Mouse (Mus musculus) embryonic facial prominence, embryonic 14.5 days (tissue): ENCODE measurements at regions not wholly inside any gene's neighbourhood (a gene's known extent, or its start where the extent isn't known, plus 50 kb on each side); places are given as distances from the start of the nearest gene placed in this dataset.

Source experiments
- ATAC-seq: fragments of 200-750 bp; cut with Nextera tagmentation; 2 replicates; pipeline ENCODE4 v1.8.0; 2017; ENCODE audit warnings: low read depth, moderate number of reproducible peaks, moderate TSS enrichment
- DNase-seq: peaks from one replicate; pipeline ENCODE4 v3.0.0-alpha.2; 2015; ENCODE audit warnings: low spot score
- H3K27ac ChIP-seq: fragments of 300-500 bp; sonication (generic); replicated peaks from 2 replicates; pipeline ENCODE4 v1.5.1; 2014; ENCODE audit warnings: low read depth, mild to moderate bottlenecking, low read length, moderate library complexity
- H3K27me3 ChIP-seq: fragments of 300-500 bp; sonication (generic); replicated peaks from 2 replicates; pipeline ENCODE4 v1.6.1; 2014; ENCODE audit warnings: low read length; ENCODE audit not compliant: control insufficient read depth, insufficient read depth
- H3K36me3 ChIP-seq: fragments of 300-500 bp; sonication (generic); 2 replicates; pipeline ENCODE4 v1.6.1; 2014; ENCODE audit warnings: low read length, mixed read lengths; ENCODE audit not compliant: control insufficient read depth, insufficient read depth
- H3K4me1 ChIP-seq: fragments of 300-500 bp; sonication (generic); 2 replicates; pipeline ENCODE4 v1.6.1; 2014; ENCODE audit warnings: antibody characterized with exemption, low read length; ENCODE audit not compliant: control insufficient read depth, insufficient read depth
- H3K4me2 ChIP-seq: fragments of 300-500 bp; sonication (generic); 2 replicates; pipeline ENCODE4 v1.6.1; 2014; ENCODE audit warnings: low read depth, mild to moderate bottlenecking, low read length, moderate library complexity, mixed read lengths
- H3K4me3 ChIP-seq: fragments of 300-500 bp; sonication (generic); 2 replicates; pipeline ENCODE4 v1.5.1; 2014; ENCODE audit warnings: low read depth, mild to moderate bottlenecking, low read length
- H3K9ac ChIP-seq: fragments of 300-500 bp; sonication (generic); 2 replicates; pipeline ENCODE4 v1.6.1; 2014; ENCODE audit warnings: low read depth, mild to moderate bottlenecking, low read length, moderate library complexity, mixed read lengths
- H3K9me3 ChIP-seq: fragments of 300-500 bp; sonication (generic); 2 replicates; pipeline ENCODE4 v1.6.1; 2016; ENCODE audit warnings: low read length; ENCODE audit not compliant: control insufficient read depth
- WGBS: fragments of 180-500 bp; shearing (Covaris S2); extraction: QIAGEN DNeasy Blood & Tissue Kit; methylation state at CpG from one replicate; pipeline ENCODE4 v1.1.7; 2014; 5-methylcytosine and 5-hydroxymethylcytosine counted together

- Histone ChIP-seq H3K9ac (no peak overlapping the region), H3K9me3 (no peaks in the 10 kb centered on the region), H3K27ac (no peak overlapping the region), H3K4me2 (no peak overlapping the region), H3K4me1 (peaks cover 43% of the 10 kb centered on the region), H3K36me3 (no peaks in the 10 kb centered on the region), H3K4me3 (no peak overlapping the region), H3K27me3 (no peaks in the 10 kb centered on the region)
- 93% methylated on average over 5 of the region's 5 CpGs for WGBS
- DNase-seq = no peak
- no peak for ATAC-seq
Observed at GRCm38 (mm10) chr2:173344221-173344620, 67.9 kb upstream of the Pmepa1 start.

DNA sequence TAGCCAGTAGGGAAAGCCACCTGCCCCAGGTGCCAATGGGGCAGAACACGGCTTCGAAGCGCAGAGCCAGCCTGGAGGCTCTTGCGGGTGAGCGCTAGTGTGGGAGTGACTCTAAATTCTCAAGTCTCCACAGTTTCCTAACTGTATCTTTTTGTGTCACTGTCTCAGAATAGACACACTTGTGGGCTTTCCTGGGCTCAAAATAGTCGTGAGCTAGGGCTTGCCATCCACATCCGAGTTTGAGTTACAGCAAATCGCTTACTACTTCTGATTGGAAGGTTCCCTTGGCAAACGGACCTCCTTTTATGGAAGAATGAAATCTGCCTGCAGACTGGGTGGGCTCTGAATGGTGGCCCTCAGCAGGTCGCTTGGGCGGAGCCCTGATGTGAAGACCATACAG lies 71.0 kb upstream of the Pmepa1 start:
- H3K36me3 ChIP-seq = no peaks in the 10 kb centered on the region
- H3K9ac ChIP-seq = no peak overlapping the region
- H3K4me2 ChIP-seq = no peak overlapping the region
- ATAC-seq (no peak), DNase-seq (no peak)
- H3K9me3 ChIP-seq = no peaks in the 10 kb centered on the region
- WGBS = 77% methylated on average over 11 of the region's 11 CpGs
- peaks cover 32% of the 10 kb centered on the region for H3K4me1 ChIP-seq
- H3K4me3 ChIP-seq = no peak overlapping the region
- H3K27me3 ChIP-seq = no peaks in the 10 kb centered on the region
- no peak overlapping the region for H3K27ac ChIP-seq

- Histone ChIP-seq H3K4me2 (no peak overlapping the region), H3K9ac (no peak overlapping the region), H3K4me1 (peaks cover 30% of the 10 kb centered on the region), H3K9me3 (no peaks in the 10 kb centered on the region), H3K27me3 (no peaks in the 10 kb centered on the region), H3K27ac (no peak overlapping the region), H3K4me3 (no peak overlapping the region), H3K36me3 (no peaks in the 10 kb centered on the region)
- ATAC-seq = no peak
- DNase-seq = no peak
- WGBS = 66% methylated on average over 3 of the region's 3 CpGs
Observed at GRCm38 (mm10) chr2:173348757-173349156, 72.4 kb upstream of the Pmepa1 start.

- Histone ChIP-seq H3K4me2 (no peak overlapping the region), H3K9ac (no peak overlapping the region), H3K4me1 (peaks cover 32% of the 10 kb centered on the region), H3K9me3 (no peaks in the 10 kb centered on the region), H3K36me3 (no peaks in the 10 kb centered on the region), H3K27ac (no peak overlapping the region), H3K4me3 (no peak overlapping the region), H3K27me3 (no peaks in the 10 kb centered on the region)
- 49% methylated on average over 9 of the region's 9 CpGs for WGBS
- ATAC-seq = no peak
- DNase-seq = no peak
Observed at GRCm38 (mm10) chr2:173349510-173349909, 73.2 kb upstream of the Pmepa1 start.

GRCm38 (mm10) chr2:173349910-173350309 lies 73.6 kb upstream of the Pmepa1 start:
- H3K36me3 ChIP-seq = no peaks in the 10 kb centered on the region
- peaks cover 32% of the 10 kb centered on the region for H3K4me1 ChIP-seq
- 87% methylated on average over 4 of the region's 4 CpGs for WGBS
- no peak overlapping the region for H3K27ac ChIP-seq
- no peak for ATAC-seq
- no peak overlapping the region for H3K4me2 ChIP-seq
- H3K9me3 ChIP-seq = no peaks in the 10 kb centered on the region
- no peaks in the 10 kb centered on the region for H3K27me3 ChIP-seq
- no peak for DNase-seq
- no peak overlapping the region for H3K4me3 ChIP-seq
- no peak overlapping the region for H3K9ac ChIP-seq

DNA sequence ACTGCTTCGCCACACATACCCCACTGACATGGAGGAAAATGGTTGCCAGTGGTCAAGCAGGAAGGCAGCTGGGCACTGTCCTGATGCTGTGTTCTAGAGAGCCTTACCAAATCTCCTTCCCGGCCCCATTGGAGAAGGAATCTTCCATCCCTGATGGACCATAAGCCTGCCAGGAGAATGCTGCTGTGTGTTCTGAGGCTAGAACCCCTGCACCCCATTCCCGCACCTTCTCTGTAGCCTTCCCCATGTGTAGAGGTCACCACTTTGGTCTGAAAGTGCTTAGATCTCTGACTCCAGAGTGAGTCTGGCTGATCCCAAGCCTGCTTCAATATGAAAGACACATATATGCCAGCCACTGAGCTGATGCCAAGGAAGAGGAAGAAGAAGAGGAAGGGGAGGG lies 74.1 kb upstream of the Pmepa1 start:
- Histone ChIP-seq H3K36me3 (no peaks in the 10 kb centered on the region), H3K9ac (no peak overlapping the region), H3K4me2 (no peak overlapping the region), H3K4me3 (no peak overlapping the region), H3K27me3 (no peaks in the 10 kb centered on the region), H3K4me1 (peaks cover 32% of the 10 kb centered on the region), H3K9me3 (no peaks in the 10 kb centered on the region), H3K27ac (no peak overlapping the region)
- 77% methylated on average over 3 of the region's 3 CpGs for WGBS
- DNase-seq (no peak), ATAC-seq (no peak)

DNA sequence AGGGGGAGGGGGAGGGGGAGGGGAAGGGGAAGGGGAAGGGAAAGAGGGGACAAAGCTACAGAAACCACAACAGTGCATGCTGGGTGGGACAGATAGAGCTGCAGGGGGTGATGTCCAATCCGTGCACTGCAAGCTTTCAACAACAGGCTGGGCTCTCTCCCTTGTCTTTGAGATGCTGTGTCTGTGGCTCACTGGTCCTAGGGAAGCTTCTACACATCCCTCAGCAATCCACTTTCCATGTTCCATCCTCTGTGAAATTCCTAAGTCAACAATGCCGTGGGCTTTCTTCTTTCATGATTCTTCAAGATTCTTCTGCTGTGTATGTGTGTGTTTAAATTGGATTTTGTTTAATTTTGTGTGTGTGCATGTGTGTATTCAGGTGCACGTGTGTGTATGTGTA lies 74.5 kb upstream of the Pmepa1 start:
- DNase-seq (no peak), ATAC-seq (no peak)
- peaks cover 32% of the 10 kb centered on the region for H3K4me1 ChIP-seq
- 51% methylated on average over 3 of the region's 3 CpGs for WGBS
- H3K9me3 ChIP-seq = no peaks in the 10 kb centered on the region
- H3K9ac ChIP-seq = no peak overlapping the region
- peak overlapping the region; percentile 89; the same call in 1 of the 2 replicates for H3K27ac ChIP-seq
- no peaks in the 10 kb centered on the region for H3K27me3 ChIP-seq
- H3K4me2 ChIP-seq = no peak overlapping the region
- no peak overlapping the region for H3K4me3 ChIP-seq
- H3K36me3 ChIP-seq = no peaks in the 10 kb centered on the region

GRCm38 (mm10) chr2:173351831-173352755 lies 75.8 kb upstream of the Pmepa1 start:
- peak overlapping the region; percentile 89 for H3K27ac ChIP-seq
- no peak overlapping the region for H3K4me3 ChIP-seq
- H3K9me3 ChIP-seq = no peaks in the 10 kb centered on the region
- ATAC-seq (peak; percentile 94), DNase-seq (peak; percentile 98)
- H3K36me3 ChIP-seq = no peaks in the 10 kb centered on the region
- H3K4me1 ChIP-seq = peaks cover 32% of the 10 kb centered on the region
- no peaks in the 10 kb centered on the region for H3K27me3 ChIP-seq
- 16% methylated on average over 18 of the region's 18 CpGs for WGBS
- no peak overlapping the region for H3K9ac ChIP-seq
- H3K4me2 ChIP-seq = peak overlapping the region; percentile 41

- Histone ChIP-seq H3K9me3 (no peaks in the 10 kb centered on the region), H3K4me1 (peaks cover 32% of the 10 kb centered on the region), H3K4me3 (no peak overlapping the region), H3K27ac (peak overlapping the region; percentile 89), H3K9ac (no peak overlapping the region), H3K36me3 (no peaks in the 10 kb centered on the region), H3K27me3 (no peaks in the 10 kb centered on the region), H3K4me2 (peak overlapping the region; percentile 23; the same call in 1 of the 2 replicates)
- peak; percentile 7; the same call in 1 of the 2 replicates for ATAC-seq
- DNase-seq = peak; percentile 50
- WGBS = 20% methylated on average over 3 of the region's 3 CpGs
Observed at GRCm38 (mm10) chr2:173352756-173353139, 76.4 kb upstream of the Pmepa1 start.
